Mouse (Mus musculus): ENCODE results near the gene Pxdc1.

Gene Pxdc1

GRCm38 (mm10) chr13:34651474-34651991 lies 1.8 kb downstream of the Pxdc1 start:
- no peak for DNase-seq (ENCODE audit: low read depth, low spot score)

- no peak for DNase-seq (ENCODE audit: low read depth, low spot score)
Measured at GRCm38 (mm10) chr13:34650953-34651352, 2.3 kb downstream of the Pxdc1 start.

DNA sequence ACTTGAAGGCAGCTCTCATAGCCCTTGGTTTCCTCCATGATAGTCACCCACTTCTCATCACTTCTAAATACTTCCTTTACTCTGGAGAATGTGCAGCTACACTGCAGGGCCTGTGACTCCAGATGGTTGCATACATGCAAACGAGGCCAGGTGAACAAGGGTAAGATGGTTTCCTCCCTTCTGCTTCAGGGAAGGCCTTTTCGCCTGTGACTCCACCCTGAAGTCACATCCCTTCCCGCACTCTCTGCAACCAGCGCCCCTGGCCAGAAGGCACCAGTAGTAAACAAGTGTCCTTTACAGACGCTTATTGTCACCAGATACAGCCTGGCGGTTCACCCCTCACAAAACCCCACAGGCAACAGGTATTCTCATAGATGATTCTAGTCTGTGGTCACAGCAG lies 2.9 kb downstream of the Pxdc1 start:
- no peak for DNase-seq (ENCODE audit: low read depth, low spot score)

DNA sequence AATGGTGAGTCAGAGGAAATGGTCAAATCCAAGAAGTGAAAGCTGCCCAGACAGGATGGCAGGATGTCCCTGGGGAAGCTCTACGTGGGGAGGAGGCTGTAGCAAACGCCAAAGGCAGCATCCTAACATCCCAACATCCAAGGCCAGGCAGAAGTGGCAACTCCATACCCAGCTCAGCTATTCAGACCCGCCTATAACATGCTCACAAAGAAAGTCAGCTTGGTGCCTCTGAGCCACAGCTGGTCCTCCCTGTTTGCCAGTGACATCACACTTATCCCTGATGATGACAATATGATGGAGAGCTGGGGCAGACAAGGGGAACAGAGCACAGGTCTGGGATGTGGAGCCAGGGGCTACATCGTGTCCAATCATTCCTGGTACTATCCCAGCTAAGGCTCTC lies 5.5 kb downstream of the Pxdc1 start:
- no peak for DNase-seq (ENCODE audit: low read depth, low spot score)

- no peak for DNase-seq (ENCODE audit: low read depth, low spot score)
Measured at GRCm38 (mm10) chr13:34647221-34647620, 6.1 kb downstream of the Pxdc1 start.

DNA sequence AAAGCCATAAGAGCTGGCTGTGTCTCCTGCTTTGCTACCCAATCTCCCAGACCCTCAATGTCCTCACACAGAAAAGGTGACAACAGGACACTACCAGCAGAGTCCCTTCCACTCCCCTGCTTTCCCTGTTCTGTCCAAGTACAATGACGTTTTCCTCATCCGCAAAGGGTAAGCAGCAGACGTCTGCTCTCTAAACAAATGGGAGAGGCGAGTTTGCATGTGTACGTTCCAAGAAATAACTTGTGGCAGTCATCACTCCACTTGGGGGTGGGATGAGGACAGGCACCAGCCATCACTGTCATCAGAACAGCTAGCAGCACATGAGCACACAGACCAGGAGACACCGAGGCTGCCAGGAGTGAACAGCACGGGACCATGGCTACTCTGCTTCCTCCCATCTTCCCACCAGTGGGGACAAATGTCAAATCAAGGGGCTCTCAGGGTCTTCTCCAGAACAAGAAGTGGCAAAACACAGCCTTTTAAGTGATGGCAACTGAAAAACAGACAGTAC lies 7.0 kb downstream of the Pxdc1 start:
- DNase-seq (ENCODE audit: low read depth, low spot score): no peak

GRCm38 (mm10) chr13:34645519-34645918 lies 7.8 kb downstream of the Pxdc1 start:
- DNase-seq (ENCODE audit: low read depth, low spot score): no peak

GRCm38 (mm10) chr13:34644401-34644800 lies 8.9 kb downstream of the Pxdc1 start:
- no peak for DNase-seq (ENCODE audit: low read depth, low spot score)

GRCm38 (mm10) chr13:34643926-34644325 lies 9.4 kb downstream of the Pxdc1 start:
- no peak for DNase-seq (ENCODE audit: low read depth, low spot score)

- peak; percentile 46 for DNase-seq (ENCODE audit: low read depth, low spot score)
Measured at GRCm38 (mm10) chr13:34642941-34643875, 10.1 kb downstream of the Pxdc1 start.

- no peak for DNase-seq (ENCODE audit: low read depth, low spot score)
Measured at GRCm38 (mm10) chr13:34641066-34641465, 12.2 kb downstream of the Pxdc1 start.

GRCm38 (mm10) chr13:34635978-34636377 lies 17.3 kb downstream of the Pxdc1 start:
- no peak for DNase-seq (ENCODE audit: low read depth, low spot score)

- DNase-seq (ENCODE audit: low read depth, low spot score): no peak
Measured at GRCm38 (mm10) chr13:34630319-34630718, 23.0 kb downstream of the Pxdc1 start.

- DNase-seq (ENCODE audit: low read depth, low spot score): no peak
Measured at GRCm38 (mm10) chr13:34629741-34630140, 23.5 kb downstream of the Pxdc1 start.

DNA sequence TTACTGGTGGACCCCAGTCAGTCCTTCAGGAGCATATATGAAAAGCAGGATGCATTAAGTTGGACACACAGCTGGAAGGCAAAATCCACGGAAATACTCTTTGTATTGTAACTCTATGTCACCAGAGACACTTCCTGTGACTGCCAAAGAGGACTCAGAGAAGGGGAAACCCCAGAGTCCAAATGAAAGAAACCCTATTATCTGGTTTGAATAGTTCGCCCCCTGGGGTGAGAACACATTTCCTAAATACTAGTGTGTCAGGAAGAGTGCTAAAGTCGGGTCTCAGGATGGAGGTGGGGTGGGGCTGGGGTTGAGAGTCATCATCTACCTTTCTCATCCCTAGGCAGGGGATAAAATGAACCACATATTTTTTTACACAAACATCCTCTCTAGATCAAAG lies 25.8 kb downstream of the Pxdc1 start:
- no peak for DNase-seq (ENCODE audit: low read depth, low spot score)

DNA sequence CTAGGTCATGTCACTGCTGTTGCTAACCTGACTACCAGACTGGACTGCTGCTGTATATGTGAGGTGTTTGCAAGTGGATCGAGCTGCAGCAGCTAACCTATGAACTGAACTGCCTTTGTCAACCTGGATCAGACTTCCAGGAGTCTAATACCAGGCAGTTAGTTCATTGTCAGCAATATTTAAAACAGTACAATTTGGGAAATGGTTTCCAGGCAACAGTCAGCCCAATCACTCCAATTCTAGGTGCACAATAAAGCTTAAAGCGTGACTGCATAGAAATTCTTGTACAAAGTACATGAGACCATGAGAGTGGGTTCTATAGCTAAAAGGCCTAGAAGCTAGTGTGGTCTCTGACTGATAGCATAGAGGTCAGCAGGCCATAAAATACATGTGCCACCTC lies 28.9 kb downstream of the Pxdc1 start:
- DNase-seq (ENCODE audit: low read depth, low spot score): no peak

GRCm38 (mm10) chr13:34612402-34612801 lies 40.9 kb downstream of the Pxdc1 start:
- DNase-seq (ENCODE audit: low read depth, low spot score): no peak

DNA sequence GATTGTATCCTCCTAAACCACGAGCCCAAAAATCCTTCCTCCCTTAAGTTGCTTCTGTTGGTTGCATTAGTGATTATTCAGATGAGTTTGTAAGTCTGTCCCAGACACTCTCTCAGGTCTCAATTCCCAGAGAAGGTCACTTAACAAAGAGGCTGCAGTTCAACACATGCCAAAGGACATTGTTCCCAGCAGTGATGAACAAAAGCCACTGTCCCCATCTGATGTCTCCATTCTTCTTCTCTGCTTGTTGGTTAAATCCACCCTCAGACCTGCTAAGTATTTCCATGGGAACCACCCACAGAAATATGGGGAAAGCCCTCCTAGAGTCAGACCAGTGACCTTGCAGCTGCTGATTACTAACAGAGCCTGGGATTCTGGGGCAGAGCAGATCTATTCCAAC lies 43.6 kb downstream of the Pxdc1 start:
- no peak for DNase-seq (ENCODE audit: low read depth, low spot score)

DNA sequence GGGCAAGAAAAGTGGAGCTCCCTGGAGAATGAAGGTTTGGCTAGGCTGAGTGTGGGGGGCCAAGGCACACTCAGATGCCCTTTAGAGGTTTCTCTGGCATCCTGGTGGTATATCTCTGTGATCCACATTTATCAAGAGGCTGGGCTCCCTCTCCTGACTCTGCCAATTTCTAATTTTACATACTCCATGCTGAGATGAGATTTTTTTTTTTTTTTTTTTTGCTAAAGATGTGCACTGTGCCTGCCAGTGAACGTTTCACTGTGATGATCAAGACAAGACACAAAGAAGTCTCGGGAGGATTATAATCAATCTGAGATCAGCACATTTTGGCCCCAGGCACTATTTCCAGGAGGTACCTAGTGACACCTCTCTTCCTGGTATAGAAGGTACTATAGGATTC lies 46.2 kb downstream of the Pxdc1 start:
- DNase-seq (ENCODE audit: low read depth, low spot score): no peak

DNA sequence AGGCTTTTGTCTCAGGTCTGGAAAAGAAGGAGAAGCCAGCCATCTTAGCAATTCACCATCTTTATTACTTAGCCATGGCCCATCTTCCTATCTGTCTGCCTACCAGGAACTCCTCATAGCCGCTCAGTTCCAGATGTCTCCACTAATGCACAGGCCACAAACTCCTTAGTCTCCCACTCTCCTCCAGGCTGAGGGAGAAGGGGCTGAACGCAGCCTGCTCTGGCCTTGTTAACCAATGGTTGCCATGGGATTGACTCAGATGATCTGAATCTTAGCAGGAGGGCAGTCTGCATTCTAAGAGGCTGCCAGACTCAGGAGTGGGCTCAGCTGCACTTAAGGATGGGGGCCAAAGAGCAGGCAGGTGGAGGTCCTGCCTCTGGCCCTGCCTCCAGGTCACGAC lies 47.4 kb downstream of the Pxdc1 start:
- DNase-seq (ENCODE audit: low read depth, low spot score): no peak

GRCm38 (mm10) chr13:34605206-34605605 lies 48.1 kb downstream of the Pxdc1 start:
- DNase-seq (ENCODE audit: low read depth, low spot score): no peak

DNA sequence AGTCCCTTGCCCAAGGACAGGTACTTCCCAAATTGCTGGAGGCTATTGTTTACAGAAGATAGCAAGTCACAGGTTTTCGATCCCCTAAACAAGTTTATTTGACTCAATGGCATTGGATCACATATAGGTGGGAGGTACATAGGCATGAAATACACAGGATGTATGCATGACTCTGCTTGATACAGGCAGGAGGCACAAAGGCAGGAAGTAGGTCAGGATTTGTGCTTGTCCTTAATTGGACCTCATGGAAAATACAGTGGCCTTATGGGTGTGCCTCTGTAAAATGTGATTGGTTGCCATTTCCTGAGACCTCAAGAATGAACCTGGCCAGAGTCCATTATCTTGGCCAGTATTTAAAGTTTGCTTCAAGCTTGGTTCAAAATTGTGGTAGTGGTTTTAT lies 48.9 kb downstream of the Pxdc1 start:
- DNase-seq (ENCODE audit: low read depth, low spot score): no peak

DNA sequence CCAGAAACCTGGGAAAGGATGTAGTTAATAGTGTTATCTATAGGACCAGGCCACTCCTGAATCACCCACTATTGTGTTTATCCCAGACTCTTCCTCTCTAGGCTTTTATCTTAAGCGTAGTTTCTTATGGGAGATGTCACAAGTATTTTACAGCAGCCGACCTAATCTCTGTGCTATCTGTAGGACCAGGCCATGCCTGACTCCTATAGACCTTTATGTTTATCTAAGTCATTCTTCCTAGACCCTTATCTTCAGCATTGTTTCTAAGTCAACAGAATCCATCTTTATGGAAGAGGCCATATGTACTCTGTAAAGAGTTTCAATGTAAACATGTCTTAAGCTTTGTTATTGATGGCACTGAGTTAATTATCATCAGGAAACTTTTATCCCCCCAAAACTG lies 50.5 kb downstream of the Pxdc1 start:
- no peak for DNase-seq (ENCODE audit: low read depth, low spot score)

All from c-Kit-negative CD71-positive TER-119-positive erythroid progenitor cells, embryonic 14.5 days (primary cell).